Mouse (Mus musculus) midbrain, postnatal 0 days (tissue): ENCODE measurements around the gene Ttll11. TPM values are rescaled to one million over a fixed set of nuclear protein-coding genes. Genes with fewer than 3 reads are reported as not detected.

Experiments
- ATAC-seq: fragments of 200-750 bp; cut with Nextera tagmentation; 2 replicates; pipeline ENCODE4 v1.8.0; 2017; ENCODE audit warnings: moderate number of reproducible peaks, mild to moderate bottlenecking, moderate TSS enrichment, moderate library complexity; ENCODE audit not compliant: low FRiP score
- DNase-seq: peaks from one replicate; pipeline ENCODE4 v3.0.0-alpha.2; 2015; ENCODE audit warnings: low spot score
- H3K27ac ChIP-seq: fragments of 300-500 bp; sonication (generic); 2 replicates; pipeline ENCODE4 v1.5.1; 2014; ENCODE audit warnings: low read depth, mild to moderate bottlenecking, low read length, mixed read lengths
- H3K27me3 ChIP-seq: fragments of 300-500 bp; sonication (generic); 2 replicates; pipeline ENCODE4 v1.6.1; 2014; ENCODE audit warnings: low read length, control low read depth, mixed read lengths; ENCODE audit not compliant: insufficient read depth
- H3K36me3 ChIP-seq: fragments of 300-500 bp; sonication (generic); 2 replicates; pipeline ENCODE4 v1.6.1; 2014; ENCODE audit warnings: low read length, control low read depth, mixed read lengths; ENCODE audit not compliant: insufficient read depth
- H3K4me1 ChIP-seq: fragments of 300-500 bp; sonication (generic); 2 replicates; pipeline ENCODE4 v1.6.1; 2014; ENCODE audit warnings: mild to moderate bottlenecking, control low read depth, antibody characterized with exemption, low read length, mixed read lengths; ENCODE audit not compliant: insufficient read depth
- H3K4me2 ChIP-seq: fragments of 300-500 bp; sonication (generic); 2 replicates; pipeline ENCODE4 v1.6.1; 2014; ENCODE audit warnings: low read depth, mild to moderate bottlenecking, low read length, mixed read lengths; ENCODE audit not compliant: poor library complexity, severe bottlenecking
- H3K4me3 ChIP-seq: fragments of 300-500 bp; sonication (generic); 2 replicates; pipeline ENCODE4 v1.5.1; 2014; ENCODE audit warnings: low read depth, mild to moderate bottlenecking, low read length, moderate library complexity
- H3K9ac ChIP-seq: fragments of 300-500 bp; sonication (generic); replicated peaks from 2 replicates; pipeline ENCODE4 v1.6.1; 2014; ENCODE audit warnings: mild to moderate bottlenecking, low read length, moderate library complexity, mixed read lengths; ENCODE audit not compliant: poor library complexity, severe bottlenecking
- H3K9me3 ChIP-seq: fragments of 300-500 bp; sonication (generic); 2 replicates; pipeline ENCODE4 v1.6.1; 2016; ENCODE audit warnings: low read length, control low read depth
- CTCF ChIP-seq: IDR thresholded peaks from 2 replicates; pipeline ENCODE4 v1.5.1; 2016; ENCODE audit warnings: antibody characterized with exemption, mild to moderate bottlenecking
- WGBS: fragments of 180-500 bp; shearing (Covaris S2); extraction: QIAGEN DNeasy Blood & Tissue Kit; methylation state at CpG from one replicate; pipeline ENCODE4 v1.1.7; 2014; 5-methylcytosine and 5-hydroxymethylcytosine counted together
- polyA plus RNA-seq: library from polyadenylated mRNA; unstranded; fragments of >200 nt; fragmentation: Nextera tagmentation; extraction: Ambion mirVana; gene quantifications from 2 replicates; pipeline ENCODE4 v1.2.1, GENCODE M21; 2015
- total RNA-seq: library from RNA; depleted of rRNA; stranded (reverse); fragments of >200 nt; gene quantifications from 2 replicates; pipeline ENCODE4 v1.2.3, GENCODE M21; 2014

Gene Ttll11
- total and polyA plus RNA-seq, 2 experiments from 2014 or later: 7.8 to 15.8 TPM

DNA sequence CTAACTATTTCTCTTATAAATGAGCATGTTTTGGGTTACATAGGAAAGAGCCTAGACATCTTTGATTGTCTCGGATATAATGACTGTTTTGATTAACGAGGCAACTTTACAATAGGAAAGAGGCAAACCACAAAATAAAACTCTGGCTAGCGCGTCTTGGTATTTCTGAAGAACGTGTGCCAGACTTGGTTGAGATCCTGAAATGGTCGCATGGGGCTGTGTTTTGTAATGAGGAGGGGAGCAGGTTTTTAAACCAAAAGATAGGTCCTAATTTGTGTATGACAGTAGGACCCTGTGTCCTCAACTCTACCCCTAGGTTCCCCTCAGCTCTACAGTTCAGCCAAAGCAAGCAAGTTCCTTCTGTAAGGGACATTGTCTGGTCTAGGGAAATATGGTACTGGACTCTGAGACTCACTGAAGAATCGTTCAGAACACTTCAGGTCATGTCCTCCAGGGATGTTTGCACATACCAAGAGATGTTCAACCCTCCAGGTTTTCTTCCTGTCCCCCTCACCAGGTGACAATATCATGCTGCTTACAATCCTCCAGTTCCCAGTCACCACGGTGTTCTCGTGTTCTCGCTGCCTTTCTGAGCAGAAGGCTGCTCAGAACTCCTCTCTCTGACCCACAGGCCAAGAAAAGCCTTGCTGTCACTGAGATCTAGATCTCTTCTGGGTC, 147.7 kb downstream of the Ttll11 start:
- H3K4me3 ChIP-seq: no peak overlapping the region
- no peaks in the 10 kb centered on the region for H3K27me3 ChIP-seq
- no peak overlapping the region for H3K9ac ChIP-seq
- H3K9me3 ChIP-seq: no peaks in the 10 kb centered on the region
- no peak for TF ChIP-seq CTCF
- no peaks in the 10 kb centered on the region for H3K36me3 ChIP-seq
- ATAC-seq (no peak), DNase-seq (no peak)
- no peak overlapping the region for H3K27ac ChIP-seq
- no peaks in the 10 kb centered on the region for H3K4me1 ChIP-seq
- WGBS: 91% methylated on average over 10 of the region's 10 CpGs
- no peak overlapping the region for H3K4me2 ChIP-seq

DNA sequence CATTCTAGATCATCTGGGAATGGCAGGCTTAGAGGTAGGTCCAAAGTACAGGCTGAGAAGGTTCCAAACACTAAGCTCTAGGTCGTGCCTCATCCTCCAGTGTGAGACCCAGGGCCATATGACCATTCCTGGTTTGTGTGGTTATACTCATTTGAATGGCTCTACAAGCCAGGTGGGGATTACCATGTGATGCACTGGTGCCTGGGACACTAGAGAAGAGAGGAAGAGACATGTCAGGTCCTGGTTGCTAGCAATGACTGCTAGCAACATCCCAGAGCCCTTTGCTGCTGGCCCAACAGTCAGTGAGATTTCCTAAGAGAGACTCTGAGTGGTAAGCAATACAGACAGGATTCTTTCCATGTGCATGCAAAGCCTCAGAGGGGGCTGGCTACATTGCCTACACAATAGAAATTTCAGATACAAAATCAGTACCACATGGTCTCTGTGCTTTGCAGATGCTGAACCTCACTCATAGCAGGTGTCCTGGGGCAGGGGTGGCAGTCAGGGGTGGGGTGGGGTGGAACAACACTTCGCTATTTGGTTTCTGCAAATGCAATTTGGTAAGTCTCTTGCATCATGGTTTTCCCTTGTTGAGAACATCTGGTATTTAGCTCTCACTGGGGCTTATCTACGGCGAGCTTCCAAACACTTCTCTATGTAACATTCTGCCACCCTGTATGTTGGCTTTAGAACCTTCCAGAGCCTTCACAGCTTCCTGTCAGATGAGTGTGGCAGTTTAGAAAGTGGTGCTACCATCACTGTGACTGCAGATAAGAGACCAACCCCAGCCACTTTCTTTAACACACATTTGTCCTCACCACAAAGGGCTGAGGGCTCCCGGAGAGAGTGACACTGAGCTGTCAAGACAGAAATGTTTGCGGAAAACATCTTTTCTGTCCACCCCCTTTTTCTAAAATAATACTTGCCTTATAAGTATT, 148.5 kb downstream of the Ttll11 start:
- ATAC-seq: no peak
- no peaks in the 10 kb centered on the region for H3K27me3 ChIP-seq

DNA sequence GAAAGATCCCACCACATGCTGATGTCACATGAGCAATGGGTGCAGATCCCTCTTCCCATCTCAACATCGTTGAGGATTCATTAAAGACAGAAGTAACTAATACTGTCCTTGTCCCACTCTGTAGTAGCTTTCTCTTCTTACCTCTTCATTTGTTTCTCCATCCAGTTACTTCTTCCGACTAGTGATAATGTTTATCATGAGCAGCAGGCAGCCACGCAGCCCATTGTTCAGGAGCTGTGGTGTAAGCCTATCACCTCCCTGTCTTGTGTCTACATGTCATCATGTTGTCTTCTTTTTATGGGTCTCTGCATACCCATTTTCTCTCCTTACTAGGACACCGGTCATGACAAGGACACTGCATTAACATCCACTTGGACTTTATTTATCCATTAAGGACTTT, 150.6 kb downstream of the Ttll11 start:
- TF ChIP-seq CTCF: no peak
- no peak overlapping the region for H3K4me3 ChIP-seq
- DNase-seq (no peak), ATAC-seq (no peak)
- no peaks in the 10 kb centered on the region for H3K4me1 ChIP-seq
- H3K27ac ChIP-seq: no peak overlapping the region
- H3K4me2 ChIP-seq: no peak overlapping the region
- 93% methylated on average over 4 of the region's 4 CpGs for WGBS
- no peaks in the 10 kb centered on the region for H3K27me3 ChIP-seq
- no peaks in the 10 kb centered on the region for H3K36me3 ChIP-seq
- H3K9me3 ChIP-seq: no peaks in the 10 kb centered on the region
- H3K9ac ChIP-seq: no peak overlapping the region

More for the DNA sequence above, 148.5 kb downstream of the Ttll11 start:
- no peak for TF ChIP-seq CTCF
- no peaks in the 10 kb centered on the region for H3K9me3 ChIP-seq
- H3K4me2 ChIP-seq: no peak overlapping the region
- no peak for DNase-seq
- no peak overlapping the region for H3K9ac ChIP-seq
- H3K36me3 ChIP-seq: no peaks in the 10 kb centered on the region
- WGBS: 83% methylated on average over 6 of the region's 6 CpGs
- no peaks in the 10 kb centered on the region for H3K4me1 ChIP-seq
- no peak overlapping the region for H3K4me3 ChIP-seq
- H3K27ac ChIP-seq: no peak overlapping the region

DNA sequence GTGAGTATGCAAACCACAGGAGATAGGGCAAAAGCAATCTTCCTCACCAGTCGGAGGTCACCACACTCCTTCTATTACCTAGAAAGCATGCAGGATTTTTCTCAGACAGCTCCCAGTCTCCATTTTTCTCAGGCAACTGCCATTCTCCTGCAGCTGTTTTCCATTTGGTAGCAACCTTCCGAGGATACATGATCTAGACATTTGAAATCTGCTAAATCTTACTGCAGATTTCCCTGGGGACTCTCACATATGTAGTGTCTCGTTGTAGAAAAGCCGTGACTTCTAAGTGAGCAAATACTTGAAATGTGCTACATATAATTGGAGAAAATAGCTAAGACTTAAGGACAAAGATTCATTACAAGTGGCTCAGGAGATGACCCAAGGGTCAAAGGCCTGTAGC, 151.8 kb downstream of the Ttll11 start:
- no peak overlapping the region for H3K4me2 ChIP-seq
- no peak for TF ChIP-seq CTCF
- no peaks in the 10 kb centered on the region for H3K36me3 ChIP-seq
- WGBS: 80% methylated on average over 4 of the region's 4 CpGs
- ATAC-seq (no peak), DNase-seq (no peak)
- H3K27ac ChIP-seq: no peak overlapping the region
- no peaks in the 10 kb centered on the region for H3K27me3 ChIP-seq
- no peaks in the 10 kb centered on the region for H3K9me3 ChIP-seq
- no peak overlapping the region for H3K9ac ChIP-seq
- no peak overlapping the region for H3K4me3 ChIP-seq
- no peaks in the 10 kb centered on the region for H3K4me1 ChIP-seq

DNA sequence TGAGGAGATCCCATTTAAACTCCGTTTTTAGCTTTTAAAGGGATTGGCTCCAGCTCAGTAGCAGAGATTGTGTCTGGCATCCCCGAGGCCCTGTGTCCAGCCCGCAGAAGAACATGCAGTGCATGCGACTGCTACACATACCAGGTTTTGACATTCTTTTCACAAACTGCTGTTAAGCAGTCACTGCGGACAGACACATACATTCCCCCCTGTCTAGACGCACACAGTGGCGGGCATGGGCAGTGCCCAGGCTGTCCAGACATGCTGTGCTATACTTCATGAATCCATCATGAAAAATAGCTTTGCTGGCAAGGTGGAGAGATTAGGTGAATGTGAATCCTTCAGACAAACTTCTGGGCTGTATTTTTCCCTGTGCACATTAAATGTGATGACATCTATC, 154.6 kb downstream of the Ttll11 start:
- WGBS: 56% methylated on average over 7 of the region's 7 CpGs
- DNase-seq: no peak

DNA sequence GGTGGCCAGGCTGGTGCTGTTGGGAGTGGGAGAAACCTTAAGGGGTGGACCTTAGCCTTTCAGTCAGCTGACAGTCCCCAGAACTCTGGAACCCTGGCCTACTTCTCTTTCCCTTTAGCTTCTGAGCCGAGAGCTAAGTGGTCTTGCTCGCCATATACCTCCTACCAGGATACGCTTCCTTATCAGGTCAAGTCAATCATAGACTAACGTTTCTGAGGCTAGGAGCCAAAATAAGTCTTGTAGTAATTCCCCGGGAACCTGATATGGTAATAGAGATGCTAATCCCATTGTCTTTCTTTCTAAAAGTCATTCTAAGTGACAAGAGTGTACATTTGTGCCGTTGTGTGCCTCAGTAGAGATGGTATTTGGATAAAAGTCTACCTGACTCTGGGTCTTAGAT, 156.1 kb downstream of the Ttll11 start:
- no peak for TF ChIP-seq CTCF
- no peak overlapping the region for H3K27ac ChIP-seq
- peaks cover 3% of the 10 kb centered on the region; the same call in 1 of the 2 replicates for H3K4me1 ChIP-seq
- H3K9me3 ChIP-seq: no peaks in the 10 kb centered on the region
- DNase-seq: no peak
- no peaks in the 10 kb centered on the region for H3K36me3 ChIP-seq
- ATAC-seq: no peak
- H3K4me2 ChIP-seq: no peak overlapping the region
- no peak overlapping the region for H3K4me3 ChIP-seq
- H3K9ac ChIP-seq: no peak overlapping the region
- H3K27me3 ChIP-seq: no peaks in the 10 kb centered on the region
- WGBS: 76% methylated on average over 6 of the region's 6 CpGs

More for the DNA sequence above, 154.6 kb downstream of the Ttll11 start:
- H3K9me3 ChIP-seq: no peaks in the 10 kb centered on the region
- no peaks in the 10 kb centered on the region for H3K36me3 ChIP-seq
- no peaks in the 10 kb centered on the region for H3K27me3 ChIP-seq
- no peak overlapping the region for H3K4me3 ChIP-seq
- H3K4me1 ChIP-seq: peaks cover 2% of the 10 kb centered on the region; the same call in 1 of the 2 replicates
- ATAC-seq: no peak
- H3K27ac ChIP-seq: no peak overlapping the region
- no peak overlapping the region for H3K4me2 ChIP-seq
- TF ChIP-seq CTCF: no peak
- H3K9ac ChIP-seq: no peak overlapping the region
